Mouse (Mus musculus) stomach, postnatal 0 days (tissue): Measurements from ENCODE around the gene Nynrin. TPM values are rescaled to one million over a fixed set of nuclear protein-coding genes. Genes with fewer than 3 reads are reported as not detected.

Source experiments
- ATAC-seq: fragments of 200-750 bp; cut with Nextera tagmentation; 2 replicates; pipeline ENCODE4 v1.8.0; 2017; ENCODE audit not compliant: low FRiP score, low TSS enrichment
- DNase-seq: peaks from one replicate; pipeline ENCODE4 v3.0.0-alpha.2; 2016; ENCODE audit warnings: low spot score
- H3K27ac ChIP-seq: fragments of 300-500 bp; sonication (generic); replicated peaks from 2 replicates; pipeline ENCODE4 v1.5.1; 2014; ENCODE audit warnings: mild to moderate bottlenecking, control low read depth
- H3K27me3 ChIP-seq: fragments of 300-500 bp; sonication (generic); 2 replicates; pipeline ENCODE4 v1.6.1; 2014; ENCODE audit warnings: low read length; ENCODE audit not compliant: control insufficient read depth, insufficient read depth
- H3K36me3 ChIP-seq: fragments of 300-500 bp; sonication (generic); 2 replicates; pipeline ENCODE4 v1.6.1; 2014; ENCODE audit warnings: low read length, mixed read lengths; ENCODE audit not compliant: control insufficient read depth, insufficient read depth
- H3K4me1 ChIP-seq: fragments of 300-500 bp; sonication (generic); replicated peaks from 2 replicates; pipeline ENCODE4 v1.6.1; 2014; ENCODE audit warnings: antibody characterized with exemption; ENCODE audit not compliant: control insufficient read depth, insufficient read depth
- H3K4me2 ChIP-seq: fragments of 300-500 bp; sonication (generic); replicated peaks from 2 replicates; pipeline ENCODE4 v1.6.1; 2014; ENCODE audit warnings: low read depth, mild to moderate bottlenecking, control low read depth, moderate library complexity
- H3K4me3 ChIP-seq: fragments of 300-500 bp; sonication (generic); 2 replicates; pipeline ENCODE4 v1.5.1; 2014; ENCODE audit warnings: low read depth, low read length, control low read depth
- H3K9ac ChIP-seq: fragments of 300-500 bp; sonication (generic); 2 replicates; pipeline ENCODE4 v1.6.1; 2014; ENCODE audit warnings: mild to moderate bottlenecking, low read length, control low read depth, mixed read lengths
- H3K9me3 ChIP-seq: fragments of 300-500 bp; sonication (generic); 2 replicates; pipeline ENCODE4 v1.6.1; 2016; ENCODE audit warnings: low read length; ENCODE audit not compliant: control insufficient read depth
- CTCF ChIP-seq: IDR thresholded peaks from 2 replicates; pipeline ENCODE4 v1.5.1; 2016; ENCODE audit warnings: antibody characterized with exemption, low read depth, mild to moderate bottlenecking, moderate library complexity
- EP300 ChIP-seq: optimal IDR thresholded peaks from 2 replicates; pipeline ENCODE3; 2016; ENCODE audit warnings: antibody characterized with exemption
- WGBS: fragments of 180-500 bp; shearing (Covaris S2); extraction: QIAGEN DNeasy Blood & Tissue Kit; methylation state at CpG from one replicate; pipeline ENCODE4 v1.1.7; 2014; 5-methylcytosine and 5-hydroxymethylcytosine counted together
- polyA plus RNA-seq: library from polyadenylated mRNA; unstranded; fragments of >200 nt; fragmentation: Nextera tagmentation; extraction: Ambion mirVana; gene quantifications from 2 replicates; pipeline ENCODE4 v1.2.1, GENCODE M21; 2015

The Nynrin gene
- polyA plus RNA-seq, 1 experiment from 2014 or later, result 2.8 TPM

DNA sequence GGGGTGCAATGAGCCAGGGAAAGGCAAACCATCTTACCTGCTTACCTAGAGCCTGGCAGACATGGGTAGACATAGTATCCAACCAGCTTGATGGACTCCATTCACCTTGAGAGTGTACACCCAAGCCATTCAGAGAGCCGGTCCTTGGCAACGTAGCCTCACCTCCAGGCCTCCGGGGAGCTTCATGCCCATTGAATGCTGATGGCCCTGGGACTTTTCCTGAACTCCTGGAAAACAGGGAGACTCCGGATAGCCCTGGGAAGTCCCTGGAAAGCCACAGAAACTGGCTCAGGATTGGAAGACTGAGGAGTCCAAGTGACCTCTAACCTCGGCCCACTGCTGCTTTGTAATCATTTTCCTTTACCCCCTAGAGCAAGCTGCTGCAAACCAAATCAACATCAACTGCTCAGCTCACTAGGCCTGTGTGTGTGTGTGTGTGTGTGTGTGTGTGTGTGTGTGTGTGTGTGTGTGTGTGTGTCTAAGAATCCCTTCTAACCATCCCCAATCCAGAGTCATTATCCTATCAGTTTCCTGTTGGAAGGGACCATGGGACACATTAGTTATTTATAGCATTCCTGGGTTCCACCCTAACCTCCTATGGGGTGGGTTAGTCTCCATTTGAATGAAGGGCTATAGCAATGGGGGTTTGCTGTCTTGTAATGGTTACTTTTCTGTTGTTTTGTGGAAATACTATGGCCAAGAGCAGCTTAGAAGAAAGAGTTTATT is 18.8 kb upstream of the Nynrin start:
- TF ChIP-seq EP300 (no peak), CTCF (no peak)
- ATAC-seq (no peak), DNase-seq (no peak)
- Histone ChIP-seq H3K9me3 (no peaks in the 10 kb centered on the region), H3K27me3 (no peaks in the 10 kb centered on the region), H3K27ac (no peak overlapping the region), H3K9ac (no peak overlapping the region), H3K4me1 (no peaks in the 10 kb centered on the region), H3K36me3 (0 out of 2 replicates have a peak, but pooled peaks cover 4% of the 10 kb centered on the region), H3K4me2 (no peak overlapping the region), H3K4me3 (no peak overlapping the region)
- WGBS, result 81% methylated on average over 5 of the region's 5 CpGs

DNA sequence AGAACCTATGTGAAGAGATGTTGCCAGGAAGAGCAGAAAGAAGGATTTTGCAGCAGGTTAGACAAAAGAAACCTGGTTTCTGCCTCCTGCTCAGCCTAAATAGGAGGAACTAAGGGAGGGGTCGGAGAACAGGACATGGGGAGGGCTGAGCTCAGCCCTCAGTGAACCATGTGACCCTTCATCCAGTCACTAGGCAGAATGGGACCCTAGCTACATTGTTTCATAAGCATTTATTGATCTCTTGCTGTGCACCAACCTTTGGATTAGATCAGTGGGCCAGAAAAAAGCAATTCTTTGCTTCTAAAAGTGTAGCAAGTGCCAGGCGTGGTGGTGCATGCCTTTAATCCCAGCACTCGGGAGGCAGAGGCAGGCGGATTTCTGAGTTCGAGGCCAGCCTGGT is 15.5 kb upstream of the Nynrin start:
- no peaks in the 10 kb centered on the region for H3K36me3 ChIP-seq
- H3K9ac ChIP-seq, result no peak overlapping the region
- H3K4me3 ChIP-seq, result no peak overlapping the region
- H3K27me3 ChIP-seq, result no peaks in the 10 kb centered on the region
- ATAC-seq (no peak), DNase-seq (no peak)
- 91% methylated on average over 5 of the region's 5 CpGs for WGBS
- H3K9me3 ChIP-seq, result no peaks in the 10 kb centered on the region
- TF ChIP-seq CTCF (no peak), EP300 (no peak)
- H3K4me2 ChIP-seq, result no peak overlapping the region
- H3K4me1 ChIP-seq, result no peaks in the 10 kb centered on the region
- H3K27ac ChIP-seq, result no peak overlapping the region

DNA sequence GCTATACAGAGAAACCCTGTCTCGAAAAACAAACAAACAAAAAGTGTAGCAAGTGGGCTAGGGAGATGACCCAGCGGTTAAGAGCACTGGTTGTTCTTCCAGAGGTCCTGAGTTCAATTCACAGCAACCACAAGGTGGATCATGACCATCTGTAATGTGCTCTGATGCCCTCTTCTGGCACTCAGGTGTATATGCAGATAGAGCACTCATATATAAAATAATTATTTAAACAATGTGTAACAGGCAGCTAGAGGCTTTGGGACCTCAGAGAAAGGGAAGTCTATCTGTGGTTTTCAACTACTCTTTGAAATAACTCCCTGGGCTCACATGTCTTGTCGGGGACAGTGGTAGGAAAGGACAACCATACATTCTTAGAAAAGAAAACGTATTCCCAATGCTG is 15.1 kb upstream of the Nynrin start:
- 89% methylated on average over 4 of the region's 4 CpGs for WGBS
- DNase-seq (no peak), ATAC-seq (no peak)
- Histone ChIP-seq H3K4me1 (no peaks in the 10 kb centered on the region), H3K27me3 (no peaks in the 10 kb centered on the region), H3K9ac (no peak overlapping the region), H3K4me3 (no peak overlapping the region), H3K4me2 (no peak overlapping the region), H3K9me3 (no peaks in the 10 kb centered on the region), H3K27ac (no peak overlapping the region), H3K36me3 (no peaks in the 10 kb centered on the region)
- TF ChIP-seq EP300 (no peak), CTCF (peak; percentile 58)

DNA sequence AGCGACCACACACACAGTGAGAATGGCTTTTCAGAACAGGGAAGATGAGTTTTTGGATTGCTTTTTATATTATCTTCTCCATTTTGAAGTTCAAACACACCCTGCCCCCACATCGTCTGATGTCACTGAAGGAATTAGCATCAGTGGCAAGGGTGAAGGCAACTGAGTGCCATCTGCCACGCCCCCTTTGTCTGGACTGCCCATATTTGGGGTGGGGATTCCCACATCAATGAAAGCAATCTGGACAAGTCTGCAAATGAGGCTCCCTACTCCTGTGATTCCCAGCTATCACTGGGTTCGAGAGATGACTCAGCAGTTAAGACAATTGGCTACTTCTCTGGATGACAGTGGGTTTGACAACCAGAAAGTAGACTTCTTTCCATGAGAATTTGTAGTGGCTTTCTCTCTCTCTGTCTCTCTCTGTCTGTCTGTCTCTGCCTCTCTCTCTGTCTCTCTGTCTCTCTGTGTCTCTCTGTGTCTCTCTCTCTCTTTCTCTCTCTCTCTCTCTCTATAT is 12.9 kb upstream of the Nynrin start:
- H3K27ac ChIP-seq, result no peak overlapping the region
- DNase-seq (no peak), ATAC-seq (no peak)
- H3K9me3 ChIP-seq, result no peaks in the 10 kb centered on the region
- H3K4me3 ChIP-seq, result no peak overlapping the region
- H3K9ac ChIP-seq, result no peak overlapping the region
- H3K36me3 ChIP-seq, result no peaks in the 10 kb centered on the region
- WGBS, result 56% methylated on average over 4 of the region's 4 CpGs
- TF ChIP-seq EP300 (no peak), CTCF (no peak)
- H3K27me3 ChIP-seq, result no peaks in the 10 kb centered on the region
- no peaks in the 10 kb centered on the region for H3K4me1 ChIP-seq
- no peak overlapping the region for H3K4me2 ChIP-seq

DNA sequence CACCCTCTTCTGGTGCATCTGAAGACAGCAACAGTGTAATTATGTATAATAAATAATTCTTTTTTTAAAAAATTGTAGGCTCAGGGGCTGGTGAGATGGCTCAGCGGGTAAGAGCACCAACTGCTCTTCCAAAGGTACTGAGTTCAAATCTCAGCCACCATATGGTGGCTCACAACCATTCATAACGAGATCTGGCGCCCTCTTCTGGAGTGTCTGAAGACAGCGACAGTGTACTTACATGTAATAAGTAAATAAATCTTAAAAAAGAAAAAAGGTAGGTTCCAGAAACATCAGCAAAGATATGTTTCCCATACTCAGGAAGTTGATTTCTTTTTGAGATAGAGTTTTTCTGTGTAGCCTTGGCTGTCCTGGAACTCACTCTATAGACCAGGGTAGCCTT is 11.0 kb upstream of the Nynrin start:
- Histone ChIP-seq H3K4me2 (no peak overlapping the region), H3K27ac (no peak overlapping the region), H3K27me3 (no peaks in the 10 kb centered on the region), H3K9me3 (no peaks in the 10 kb centered on the region), H3K36me3 (no peaks in the 10 kb centered on the region), H3K9ac (no peak overlapping the region), H3K4me3 (no peak overlapping the region), H3K4me1 (no peaks in the 10 kb centered on the region)
- ATAC-seq, result no peak
- TF ChIP-seq CTCF (peak; percentile 57), EP300 (no peak)
- no peak for DNase-seq
- 76% methylated on average over 4 of the region's 4 CpGs for WGBS

DNA sequence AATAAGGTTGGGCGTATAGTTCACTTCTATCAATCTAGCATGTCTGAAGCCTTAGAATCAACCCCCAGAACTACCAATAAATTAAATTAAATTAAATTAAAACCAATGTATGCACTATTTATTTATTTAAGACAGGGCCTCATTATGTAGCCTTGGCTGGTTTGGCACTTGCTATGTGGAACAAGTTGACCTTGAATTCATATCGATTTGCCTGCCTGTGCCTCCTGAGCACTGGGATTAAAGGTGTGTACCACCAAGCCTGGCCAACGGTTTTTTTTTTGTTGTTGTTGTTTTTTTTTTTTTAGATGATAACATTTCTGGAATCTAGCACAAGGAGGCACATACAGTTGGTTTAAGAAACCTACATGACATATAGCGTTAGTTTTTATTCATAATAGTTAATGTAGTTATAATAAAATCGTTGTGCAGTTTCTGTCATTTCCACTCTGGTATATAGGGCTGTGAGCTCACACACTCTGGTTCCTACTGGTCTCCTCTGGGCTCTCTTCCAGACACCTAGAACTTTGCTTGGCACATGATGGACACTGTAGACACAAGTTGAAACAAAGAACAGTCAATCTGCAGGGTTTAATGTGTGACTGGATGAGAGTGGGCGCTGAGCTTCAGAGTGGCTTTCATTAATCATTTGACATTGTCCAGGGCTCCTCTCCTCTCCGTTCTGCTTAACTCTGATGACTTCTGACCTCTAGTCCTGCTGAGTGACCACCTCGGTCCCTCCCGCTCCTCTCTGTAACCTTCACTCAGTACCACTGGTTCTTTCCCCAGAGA is 8.1 kb upstream of the Nynrin start:
- no peaks in the 10 kb centered on the region for H3K4me1 ChIP-seq
- H3K4me3 ChIP-seq, result no peak overlapping the region
- no peaks in the 10 kb centered on the region for H3K27me3 ChIP-seq
- no peaks in the 10 kb centered on the region for H3K9me3 ChIP-seq
- no peaks in the 10 kb centered on the region for H3K36me3 ChIP-seq
- no peak overlapping the region for H3K4me2 ChIP-seq
- no peak for TF ChIP-seq CTCF
- TF ChIP-seq EP300, result no peak
- no peak overlapping the region for H3K9ac ChIP-seq
- ATAC-seq, result no peak
- no peak overlapping the region for H3K27ac ChIP-seq
- no peak for DNase-seq
- 63% methylated on average over 9 of the region's 9 CpGs for WGBS
